ENCODE assay signal across 8 mouse cellular contexts in genomic region chrX:74353467-74353770, GRCm38 (mm10). TPM values are rescaled to one million over a fixed set of nuclear protein-coding genes. Genes with fewer than 3 reads are reported as not detected.
A peak's percentile ranks its signal among the peaks of the same experiment; 100 is the strongest.
DNase-seq lines count a peak whose midpoint lies in the region; ATAC-seq and TF ChIP-seq lines count a peak whose summit lies in the region.

TSS of gene Lage3 (minus strand) at chrX:74353618.

- DNase-seq in 416B (ENCODE audit: low read depth): peak; percentile 80
- DNase-seq in heart, adult 8-10 months (ENCODE audit: low spot score): peak; percentile 77
- peak; percentile 81 for DNase-seq in kidney, adult 9 months
- peak; percentile 55 for DNase-seq in limb, embryonic 14.5 days (ENCODE audit: low spot score)
- peak; percentile 55 to 86 for DNase-seq in spleen, postnatal 10 days (ENCODE audit: low spot score in 2 of 2)

- no peak for TF ChIP-seq CTCF in bone marrow, adult 2 months (IDR thresholded peaks at IDR 0.05; ENCODE audit: control insufficient read depth, insufficient read depth, low read length)

- peak within 1 kb of the TSS; percentile 61 for H3K4me3 ChIP-seq in bone marrow, adult 2 months (replicated peaks; ENCODE audit: control insufficient read depth, low read depth, low read length)
- H3K4me3 ChIP-seq in embryonic facial prominence, embryonic 15.5 days (replicated peaks): peak within 1 kb of the TSS; percentile 48
- H3K4me3 ChIP-seq in limb, embryonic 14.5 days (replicated peaks; ENCODE audit: low read length): peak within 1 kb of the TSS; percentile 47
- peak within 1 kb of the TSS; percentile 39 for H3K4me3 ChIP-seq in midbrain, embryonic 16.5 days (ENCODE audit: low read depth, low read length)

- no peaks in the 10 kb centered on the region for H3K36me3 ChIP-seq in embryonic facial prominence, embryonic 15.5 days
- H3K36me3 ChIP-seq in limb, embryonic 14.5 days (ENCODE audit: control insufficient read depth, insufficient read depth, low read length): no peaks in the 10 kb centered on the region
- no peaks in the 10 kb centered on the region for H3K36me3 ChIP-seq in midbrain, embryonic 16.5 days (ENCODE audit: control insufficient read depth, insufficient read depth, low read length)

- H3K27me3 ChIP-seq in embryonic facial prominence, embryonic 15.5 days: no peaks in the 10 kb centered on the region
- H3K27me3 ChIP-seq in limb, embryonic 14.5 days (ENCODE audit: control insufficient read depth, insufficient read depth, low read length): no peaks in the 10 kb centered on the region
- H3K27me3 ChIP-seq in midbrain, embryonic 16.5 days (ENCODE audit: control insufficient read depth, insufficient read depth, low read depth, low read length): no peaks in the 10 kb centered on the region

- peak; percentile 74 for TF ChIP-seq POLR2A in bone marrow, adult 2 months (IDR thresholded peaks at IDR 0.05; ENCODE audit: borderline replicate concordance, control insufficient read depth, low read depth, low read length)
- TF ChIP-seq POLR2A in limb, embryonic 14.5 days (IDR thresholded peaks at IDR 0.05; ENCODE audit: borderline replicate concordance, extremely low read depth, insufficient read depth, insufficient read length): 0 out of 2 replicates have a peak, but pooled peaks have one; percentile 34

- no peak within 1 kb of the TSS for H3K27ac ChIP-seq in bone marrow, adult 2 months (ENCODE audit: control insufficient read depth, insufficient read depth, low read depth, low read length, poor library complexity)
- peak within 1 kb of the TSS; percentile 22; the same call in 1 of the 2 replicates for H3K27ac ChIP-seq in embryonic facial prominence, embryonic 15.5 days (replicated peaks)
- no peak within 1 kb of the TSS for H3K27ac ChIP-seq in limb, embryonic 14.5 days (replicated peaks; ENCODE audit: low read depth, low read length)
- H3K27ac ChIP-seq in midbrain, embryonic 16.5 days (ENCODE audit: low read length): peak within 1 kb of the TSS; percentile 64

- H3K4me2 ChIP-seq in embryonic facial prominence, embryonic 15.5 days (replicated peaks): peak within 1 kb of the TSS; percentile 53
- H3K4me2 ChIP-seq in limb, embryonic 14.5 days (replicated peaks; ENCODE audit: low read depth, low read length, severe bottlenecking): peak within 1 kb of the TSS; percentile 49
- peak within 1 kb of the TSS; percentile 67 for H3K4me2 ChIP-seq in midbrain, embryonic 16.5 days (ENCODE audit: low read length)

- ATAC-seq in embryonic facial prominence, embryonic 15.5 days (ENCODE audit: insufficient number of reproducible peaks, low FRiP score, low TSS enrichment, low read depth): peak; percentile 67; the same call in 1 of the 2 replicates
- peak; percentile 83 for ATAC-seq in limb, embryonic 14.5 days (ENCODE audit: low FRiP score, low read depth)
- ATAC-seq in midbrain, embryonic 16.5 days: peak; percentile 93

- peaks cover 2% of the 10 kb centered on the region for H3K4me1 ChIP-seq in bone marrow, adult 2 months (ENCODE audit: control insufficient read depth, insufficient read depth, low read length)
- no peaks in the 10 kb centered on the region for H3K4me1 ChIP-seq in embryonic facial prominence, embryonic 15.5 days
- 0 out of 2 replicates have a peak, but pooled peaks cover 3% of the 10 kb centered on the region for H3K4me1 ChIP-seq in limb, embryonic 14.5 days (ENCODE audit: control insufficient read depth, insufficient read depth, low read length)
- H3K4me1 ChIP-seq in midbrain, embryonic 16.5 days (ENCODE audit: control insufficient read depth, insufficient read depth, low read length): peaks cover 2% of the 10 kb centered on the region; the same call in 1 of the 2 replicates

- 7% methylated on average over 9 of the region's 22 CpGs for WGBS in bone marrow, adult 2 months
- 30% methylated on average over 16 of the region's 22 CpGs for WGBS in embryonic facial prominence, embryonic 15.5 days
- WGBS in limb, embryonic 14.5 days: 28% methylated on average over 13 of the region's 22 CpGs
- 32% methylated on average over 11 of the region's 22 CpGs for WGBS in midbrain, embryonic 16.5 days

- peak within 1 kb of the TSS; percentile 35 for H3K9ac ChIP-seq in embryonic facial prominence, embryonic 15.5 days
- peak within 1 kb of the TSS; percentile 56 for H3K9ac ChIP-seq in limb, embryonic 14.5 days (ENCODE audit: low read depth, low read length, severe bottlenecking)
- H3K9ac ChIP-seq in midbrain, embryonic 16.5 days (ENCODE audit: low read depth, low read length): peak within 1 kb of the TSS; percentile 61

- no peaks in the 10 kb centered on the region for H3K9me3 ChIP-seq in embryonic facial prominence, embryonic 15.5 days (replicated peaks)
- H3K9me3 ChIP-seq in limb, embryonic 14.5 days (ENCODE audit: control insufficient read depth, low read length): no peaks in the 10 kb centered on the region
- H3K9me3 ChIP-seq in midbrain, embryonic 16.5 days (replicated peaks; ENCODE audit: control insufficient read depth, low read length, poor library complexity, severe bottlenecking): no peaks in the 10 kb centered on the region

RNA-seq across cellular contexts. Expression of gene Lage3, which starts in this region (rescaled TPM):
- polyA plus RNA-seq in bone marrow, adult 2 months (2011; ENCODE audit: insufficient read depth, insufficient read length, low replicate concordance, missing spikeins): 39.5 and 58.6 TPM in 2 replicates
- polyA plus RNA-seq in embryonic facial prominence, embryonic 15.5 days (2015; fragmentation: Nextera tagmentation; extraction: Ambion mirVana): 96.2 and 101 TPM in 2 replicates
- total RNA-seq in heart, adult 8-10 months (2022): 10 to 100 TPM; 24.0 to 33.2 (median 31.2) TPM
- polyA plus RNA-seq in limb, embryonic 14.5 days (2012; rRNA removed): 104 and 119 TPM in 2 replicates
- polyA plus RNA-seq in limb, embryonic 14.5 days (2014; fragmentation: Nextera tagmentation; extraction: Ambion mirVana): 105 and 106 TPM in 2 replicates
- 63.2 and 68.7 TPM in 2 replicates for polyA plus RNA-seq in midbrain, embryonic 16.5 days (2015; fragmentation: Nextera tagmentation; extraction: Ambion mirVana)

Comparison
In these comparisons a context has a peak if more than half of its experiments do, and no peak if none do; other contexts are left out.
1. H3K27ac ChIP-seq: peak in embryonic facial prominence, embryonic 15.5 days (single experiment) and midbrain, embryonic 16.5 days (single experiment); none in bone marrow, adult 2 months (single experiment) and limb, embryonic 14.5 days (single experiment).
2. Peak in every context shown above with its lines, with median percentiles within 50 percentile points of each other: DNase-seq, H3K4me3 ChIP-seq, ATAC-seq, H3K4me2 ChIP-seq and H3K9ac ChIP-seq.